8 mouse cellular contexts compared by ENCODE assay signal in the genomic region with DNA sequence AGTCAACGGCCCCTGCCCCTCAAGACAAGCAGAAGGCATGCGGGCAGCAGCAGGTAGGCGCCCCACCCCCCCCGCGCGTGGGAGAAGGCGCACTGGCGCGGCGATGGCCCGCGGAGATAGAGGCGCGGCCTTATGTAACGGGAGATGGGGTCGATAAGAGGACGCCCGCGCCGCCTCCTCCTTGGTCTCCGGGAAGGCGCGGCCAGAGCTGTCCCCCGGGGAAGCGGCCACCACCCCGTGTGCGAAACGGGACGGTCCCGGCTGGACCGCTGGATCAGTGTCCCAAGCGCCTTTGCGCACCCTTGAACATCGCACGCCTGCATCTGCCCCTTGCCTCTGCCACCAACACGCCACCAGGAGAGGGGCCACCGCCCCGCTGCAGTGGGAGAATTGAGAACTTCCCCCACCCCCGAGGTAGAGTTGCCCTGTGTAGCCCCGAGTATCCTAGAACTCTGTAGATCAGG. TPM values are rescaled to one million over a fixed set of nuclear protein-coding genes. Genes with fewer than 3 reads are reported as not detected.
DNase-seq lines count a peak whose midpoint lies in the region; ATAC-seq and TF ChIP-seq lines count a peak whose summit lies in the region.

No protein-coding gene starts in this region.

- H3K4me3 ChIP-seq in heart, embryonic 10.5 days = peak overlapping the region; percentile 57
- H3K4me3 ChIP-seq in CH12.LX (replicated peaks in 1 of 3; ENCODE audit: low read depth in 2 of 3, low read length in 2 of 3, poor library complexity in 1 of 3) = peak overlapping the region; percentile 0 to 42 (median 28)
- peak overlapping the region; percentile 29 for H3K4me3 ChIP-seq in hindbrain, embryonic 11.5 days (ENCODE audit: low read depth, low read length)
- H3K4me3 ChIP-seq in liver, postnatal 0 days (ENCODE audit: low read depth, low read length) = peak overlapping the region; percentile 21

- peak; percentile 45; the same call in 1 of the 2 replicates for TF ChIP-seq POLR2A in CH12.LX (IDR thresholded peaks at IDR 0.05; ENCODE audit: low read depth, low read length)

- no peaks in the 10 kb centered on the region for H3K79me2 ChIP-seq in CH12.LX (replicated peaks; ENCODE audit: control insufficient read depth, extremely low read depth, insufficient read depth, poor library complexity, severe bottlenecking)

- no peak for ATAC-seq in hindbrain, embryonic 11.5 days (ENCODE audit: low FRiP score)
- ATAC-seq in liver, postnatal 0 days = no peak
- no peak for ATAC-seq in inflammation-experienced regulatory T-cells, adult 6 months

- TF ChIP-seq RAD21 in CH12.LX (IDR thresholded peaks at IDR 0.05; ENCODE audit: low read depth, low read length) = no peak; the same call in 1 of the 2 replicates

- DNase-seq in heart, embryonic 10.5 days (ENCODE audit: low spot score) = no peak
- no peak for DNase-seq in heart, adult 9 months (ENCODE audit: low spot score in 2 of 2)
- DNase-seq in CH12.LX (ENCODE audit: extremely low read depth) = peak; percentile 85
- peak; percentile 21 for DNase-seq in cerebellum, adult 9-11 months
- DNase-seq in hindbrain, embryonic 11.5 days (ENCODE audit: low spot score) = peak; percentile 28
- peak; percentile 21 for DNase-seq in liver, postnatal 0 days
- DNase-seq in retina, postnatal 1 day = peak; percentile 36

- peak overlapping the region; percentile 93 for H3K4me2 ChIP-seq in CH12.LX (ENCODE audit: insufficient read depth, low read depth, poor library complexity, severe bottlenecking)
- H3K4me2 ChIP-seq in hindbrain, embryonic 11.5 days (replicated peaks; ENCODE audit: low read depth, low read length) = peak overlapping the region; percentile 62
- H3K4me2 ChIP-seq in liver, postnatal 0 days (ENCODE audit: low read depth, low read length) = peak overlapping the region; percentile 62

- dilution Hi-C loops in CH12.LX (cut with MboI; ENCODE audit: extremely low pct_ligation_motif_present, extremely low pct_unique_long_range_greater_than_20kb, low sequenced_read_pairs) = no loop called here

- in situ Hi-C loops in CH12.LX (cut with MboI; ENCODE audit: low pct_ligation_motif_present, low pct_unique_long_range_greater_than_20kb, low sequenced_read_pairs) = no loop called here

- WGBS in heart, embryonic 10.5 days = 1% methylated on average over 40 of the region's 40 CpGs
- 3% methylated on average over 39 of the region's 40 CpGs for WGBS in hindbrain, embryonic 11.5 days
- 2% methylated on average over 27 of the region's 40 CpGs for WGBS in liver, postnatal 0 days (ENCODE audit: insufficient replicate concordance)

- H3K36me3 ChIP-seq in heart, embryonic 10.5 days = no peaks in the 10 kb centered on the region
- H3K36me3 ChIP-seq in CH12.LX (replicated peaks in 1 of 2; ENCODE audit: control insufficient read depth in 1 of 2, insufficient read depth in 1 of 2, low read length in 1 of 2) = peaks cover 0 to 16% of the 10 kb centered on the region in 2 experiments
- H3K36me3 ChIP-seq in hindbrain, embryonic 11.5 days (ENCODE audit: control insufficient read depth, insufficient read depth, low read length) = no peaks in the 10 kb centered on the region
- H3K36me3 ChIP-seq in liver, postnatal 0 days (replicated peaks; ENCODE audit: insufficient read depth, low read length) = no peaks in the 10 kb centered on the region

- TF ChIP-seq CTCF in CH12.LX (conservative IDR thresholded peaks at IDR 0.05 in 1 of 2, IDR thresholded peaks at IDR 0.05 in 1 of 2; ENCODE audit: low read depth in 2 of 2, low read length in 2 of 2) = 0 out of 4 replicates have a peak, but pooled peaks of 1 of the 2 experiments have one; percentile 9
- no peak for TF ChIP-seq CTCF in liver, postnatal 0 days (IDR thresholded peaks at IDR 0.05; ENCODE audit: low read depth)

- H3K27me3 ChIP-seq in heart, embryonic 10.5 days (ENCODE audit: insufficient read depth, poor library complexity, severe bottlenecking) = peaks cover 52% of the 10 kb centered on the region
- H3K27me3 ChIP-seq in CH12.LX (replicated peaks) = no peaks in the 10 kb centered on the region
- peaks cover 20% of the 10 kb centered on the region for H3K27me3 ChIP-seq in hindbrain, embryonic 11.5 days (ENCODE audit: control insufficient read depth, insufficient read depth, low read length)
- H3K27me3 ChIP-seq in liver, postnatal 0 days (ENCODE audit: insufficient read depth, low read length) = peaks cover 22% of the 10 kb centered on the region; the same call in 1 of the 2 replicates

- H3K9ac ChIP-seq in CH12.LX (ENCODE audit: insufficient read depth, low read depth) = peak overlapping the region; percentile 64
- H3K9ac ChIP-seq in hindbrain, embryonic 11.5 days (ENCODE audit: low read depth, low read length) = peak overlapping the region; percentile 41; the same call in 1 of the 2 replicates
- no peak overlapping the region for H3K9ac ChIP-seq in liver, postnatal 0 days (replicated peaks)

- TF ChIP-seq EP300 in CH12.LX (IDR thresholded peaks at IDR 0.05; ENCODE audit: low read length) = 0 out of 2 replicates have a peak, but pooled peaks have one; percentile 13
- TF ChIP-seq EP300 in liver, postnatal 0 days (IDR thresholded peaks at IDR 0.05; ENCODE audit: low read depth) = no peak

- H3K4me1 ChIP-seq in heart, embryonic 10.5 days = peaks cover 29% of the 10 kb centered on the region
- H3K4me1 ChIP-seq in CH12.LX (ENCODE audit: control insufficient read depth in 1 of 2, insufficient read depth in 2 of 2) = peaks cover 45 to 84% of the 10 kb centered on the region in 2 experiments
- H3K4me1 ChIP-seq in hindbrain, embryonic 11.5 days (replicated peaks; ENCODE audit: control insufficient read depth, insufficient read depth, low read length) = peaks cover 6% of the 10 kb centered on the region; the same call in 1 of the 2 replicates
- peaks cover 6% of the 10 kb centered on the region for H3K4me1 ChIP-seq in liver, postnatal 0 days (ENCODE audit: insufficient read depth)

- H3K9me3 ChIP-seq in heart, embryonic 10.5 days = no peaks in the 10 kb centered on the region
- no peaks in the 10 kb centered on the region for H3K9me3 ChIP-seq in CH12.LX (replicated peaks; ENCODE audit: low read length)
- H3K9me3 ChIP-seq in hindbrain, embryonic 11.5 days (ENCODE audit: control insufficient read depth, low read length) = no peaks in the 10 kb centered on the region
- H3K9me3 ChIP-seq in liver, postnatal 0 days (ENCODE audit: low read length) = no peaks in the 10 kb centered on the region

- peak overlapping the region; percentile 63; the same call in 1 of the 2 replicates for H3K27ac ChIP-seq in heart, embryonic 10.5 days
- peak overlapping the region; percentile 92 for H3K27ac ChIP-seq in CH12.LX (ENCODE audit: insufficient read depth, low read depth)
- no peak overlapping the region for H3K27ac ChIP-seq in hindbrain, embryonic 11.5 days (ENCODE audit: low read depth, low read length)
- no peak overlapping the region for H3K27ac ChIP-seq in liver, postnatal 0 days (ENCODE audit: low read depth)

TF ChIP-seq in CH12.LX, 34 proteins besides CTCF, POLR2A, EP300 and RAD21 (continues in another document):
- peak; percentile 17; the same call in 1 of the 2 replicates for TF ChIP-seq SIN3A (IDR thresholded peaks at IDR 0.05; ENCODE audit: low read length)
- peak; percentile 10; the same call in 1 of the 2 replicates for TF ChIP-seq IRF4 (IDR thresholded peaks at IDR 0.05; ENCODE audit: low read depth, low read length)
- TF ChIP-seq UBTF (IDR thresholded peaks at IDR 0.05; ENCODE audit: low read depth, low read length) = no peak
- no peak for TF ChIP-seq CHD1 (IDR thresholded peaks at IDR 0.05; ENCODE audit: low read depth, low read length)
- peak; percentile 23 for TF ChIP-seq ZMIZ1 (IDR thresholded peaks at IDR 0.05; ENCODE audit: low read depth, low read length)
- TF ChIP-seq MAX (IDR thresholded peaks at IDR 0.05; ENCODE audit: low read length) = peak; percentile 49; the same call in 1 of the 2 replicates
- TF ChIP-seq JUND (conservative IDR thresholded peaks at IDR 0.05; ENCODE audit: low read depth, low read length) = no peak
- TF ChIP-seq SMC3 (IDR thresholded peaks at IDR 0.05; ENCODE audit: low read depth, low read length) = no peak
- peak; percentile 83 for TF ChIP-seq MEF2A (IDR thresholded peaks at IDR 0.05; ENCODE audit: borderline replicate concordance, low read depth, low read length)
- peak; percentile 57; the same call in 1 of the 2 replicates for TF ChIP-seq CHD2 (IDR thresholded peaks at IDR 0.05; ENCODE audit: low read length)
- TF ChIP-seq HCFC1 (IDR thresholded peaks at IDR 0.05; ENCODE audit: low read depth, low read length) = no peak; the same call in 1 of the 2 replicates
- 0 out of 2 replicates have a peak, but pooled peaks have one; percentile 21 for TF ChIP-seq MYC (IDR thresholded peaks at IDR 0.05; ENCODE audit: low read depth, low read length)
- peak; percentile 74 for TF ChIP-seq ETS1 (conservative IDR thresholded peaks at IDR 0.05; ENCODE audit: low read depth, low read length)
- no peak for TF ChIP-seq GABPA (IDR thresholded peaks at IDR 0.05; ENCODE audit: insufficient replicate concordance, low read depth, low read length)
- no peak for TF ChIP-seq E2F4 (IDR thresholded peaks at IDR 0.05; ENCODE audit: insufficient replicate concordance, low read depth, low read length)
- no peak for TF ChIP-seq ZKSCAN1 (IDR thresholded peaks at IDR 0.05; ENCODE audit: borderline replicate concordance, low read depth, low read length)
- peak; percentile 71; the same call in 1 of the 2 replicates for TF ChIP-seq TCF12 (IDR thresholded peaks at IDR 0.05; ENCODE audit: low read depth, low read length)

RNA-seq across cellular contexts. Expression of a gene that starts 1.7 kb away (rescaled TPM):
- polyA plus RNA-seq in heart, embryonic 10.5 days (2016; fragmentation: Nextera tagmentation; extraction: Ambion mirVana) = not detected in 2 replicates
- total RNA-seq in CH12.LX (2012; rRNA removed) (1.8 and 2.8 TPM in 2 replicates), CH12.LX (2014; rRNA removed) (3.4 and 4.8 TPM in 2 replicates)
- polyA plus RNA-seq in CH12.LX (2012; ENCODE audit: insufficient read length, low read depth) = 2.8 and 3.6 TPM in 2 replicates
- not detected in 2 replicates for polyA plus RNA-seq in hindbrain, embryonic 11.5 days (2014; fragmentation: Nextera tagmentation; extraction: Ambion mirVana)
- polyA plus RNA-seq in liver, postnatal 0 days (2015; fragmentation: Nextera tagmentation; extraction: Ambion mirVana) = not detected in 2 replicates
- not detected for polyA plus RNA-seq in inflammation-experienced regulatory T-cells, adult 6 months (2017; shearing (Covaris generic))

RNA-seq across cellular contexts. Expression of a gene that starts 17.7 kb away (rescaled TPM):
- polyA plus RNA-seq in heart, embryonic 10.5 days (2016; fragmentation: Nextera tagmentation; extraction: Ambion mirVana) = 0.39 and 0.72 TPM in 2 replicates
- total RNA-seq in CH12.LX (2012; rRNA removed) (26.3 and 35.6 TPM in 2 replicates), CH12.LX (2014; rRNA removed) (75.5 and 83.1 TPM in 2 replicates)
- polyA plus RNA-seq in CH12.LX (2012; ENCODE audit: insufficient read length, low read depth) = 19.5 and 24.5 TPM in 2 replicates
- polyA plus RNA-seq in hindbrain, embryonic 11.5 days (2014; fragmentation: Nextera tagmentation; extraction: Ambion mirVana) = 2.3 and 2.8 TPM in 2 replicates
- polyA plus RNA-seq in liver, postnatal 0 days (2015; fragmentation: Nextera tagmentation; extraction: Ambion mirVana) = 0.28 TPM in 1 of 2 replicates, not detected in the other
- 10 to 100 TPM in 2 of 3 experiments, 1 to 10 TPM in 1; 3.1 to 26.5 (median 14.7) TPM for polyA plus RNA-seq in inflammation-experienced regulatory T-cells, adult 6 months (2017; shearing (Covaris generic))

Comparison
In these comparisons a context has a peak if more than half of its experiments do, and no peak if none do; other contexts are left out.
1. DNase-seq: peak in CH12.LX (single experiment), cerebellum, adult 9-11 months (single experiment), hindbrain, embryonic 11.5 days (single experiment), liver, postnatal 0 days (single experiment) and retina, postnatal 1 day (single experiment); none in heart, embryonic 10.5 days (single experiment) and heart, adult 9 months (0 of 2).
2. H3K27ac ChIP-seq: peak in heart, embryonic 10.5 days (single experiment) and CH12.LX (single experiment); none in hindbrain, embryonic 11.5 days (single experiment) and liver, postnatal 0 days (single experiment).
3. Peak in every context shown above with its lines, with median percentiles within 50 percentile points of each other: H3K4me3 ChIP-seq and H3K4me2 ChIP-seq.